18 mouse cellular contexts compared by ENCODE assay signal in genomic region chr4:107021464-107021863, GRCm38 (mm10). TPM values are rescaled to one million over a fixed set of nuclear protein-coding genes. Genes with fewer than 3 reads are reported as not detected.
DNase-seq lines count a peak whose midpoint lies in the region; ATAC-seq and TF ChIP-seq lines count a peak whose summit lies in the region.
"Had no signal": no experiment of that assay in that cellular context is flagged by ENCODE, and none has a peak within 500 bp of the region (broad histone marks: within the 10 kb centered on the region; RNA-seq: fewer than 3 reads in every experiment).

No protein-coding gene starts in this region.

- no peaks in the 10 kb centered on the region for H3K27me3 ChIP-seq in kidney, postnatal 0 days (ENCODE audit: insufficient read depth, low read length)
- no peaks in the 10 kb centered on the region for H3K27me3 ChIP-seq in neural tube, embryonic 11.5 days (ENCODE audit: control insufficient read depth, insufficient read depth, low read length)
- H3K27me3 ChIP-seq: embryonic facial prominence, embryonic 15.5 days had no signal

- no peak overlapping the region for H3K9ac ChIP-seq in kidney, postnatal 0 days (ENCODE audit: low read depth, low read length)
- no peak overlapping the region for H3K9ac ChIP-seq in neural tube, embryonic 11.5 days (ENCODE audit: low read length)
- H3K9ac ChIP-seq: embryonic facial prominence, embryonic 15.5 days; liver, embryonic 14.5 days had no signal

- peaks cover 18% of the 10 kb centered on the region; the same call in 1 of the 2 replicates for H3K4me1 ChIP-seq in kidney, postnatal 0 days (replicated peaks; ENCODE audit: insufficient read depth, low read length)
- H3K4me1 ChIP-seq in neural tube, embryonic 11.5 days (ENCODE audit: control insufficient read depth, insufficient read depth, low read length): peaks cover 42% of the 10 kb centered on the region

- peak; percentile 8; the same call in 1 of the 2 replicates for TF ChIP-seq CTCF in kidney, postnatal 0 days (IDR thresholded peaks at IDR 0.05; ENCODE audit: low read depth)

- intact Hi-C loops in gastrocnemius, postnatal 36 days (cut with DNase I): no loop called here

- no peaks in the 10 kb centered on the region for H3K9me3 ChIP-seq in kidney, postnatal 0 days (replicated peaks; ENCODE audit: low read length)
- H3K9me3 ChIP-seq in neural tube, embryonic 11.5 days (ENCODE audit: control insufficient read depth, low read length): no peaks in the 10 kb centered on the region
- H3K9me3 ChIP-seq: embryonic facial prominence, embryonic 15.5 days had no signal

- WGBS in kidney, postnatal 0 days: 71% methylated on average over 3 of the region's 3 CpGs
- WGBS in neural tube, embryonic 11.5 days: 79% methylated on average over 3 of the region's 3 CpGs

- ATAC-seq in kidney, postnatal 0 days (replicated peaks; ENCODE audit: low FRiP score, low read depth): no peak
- no peak for ATAC-seq in neural tube, embryonic 11.5 days (ENCODE audit: insufficient read depth, low FRiP score, low TSS enrichment)
- ATAC-seq: activated CD4-positive, CD25-positive, alpha-beta regulatory T cell, adult 4 months had no signal

- DNase-seq in adrenal gland, adult 2 months: peak; percentile 45
- DNase-seq in adrenal gland, adult (ENCODE audit: inconsistent age in 2 of 2, low spot score in 1 of 2): no peak
- no peak for DNase-seq in kidney, postnatal 0 days (ENCODE audit: low spot score)
- no peak for DNase-seq in kidney, adult 18-20 months
- DNase-seq in neural tube, embryonic 11.5 days (ENCODE audit: low spot score): no peak
- no peak for DNase-seq in neural tube, embryonic 10.5 days (ENCODE audit: extremely low spot score, low spot score)
- no peak for DNase-seq in thymus, postnatal 36 days
- DNase-seq in gastrocnemius, postnatal 36 days: no peak
- DNase-seq: cerebellum, adult 11-12 months; gastrocnemius, postnatal 10 days; heart, postnatal 14 days; kidney, postnatal 36 days; lung, postnatal 14 days; spleen, adult 18-20 months; thymus, postnatal 4 days had no signal

- no peak overlapping the region for H3K4me3 ChIP-seq in kidney, postnatal 0 days (replicated peaks; ENCODE audit: low read depth, low read length)
- no peak overlapping the region for H3K4me3 ChIP-seq in neural tube, embryonic 11.5 days (ENCODE audit: low read depth, low read length)
- H3K4me3 ChIP-seq: embryonic facial prominence, embryonic 15.5 days had no signal

- H3K36me3 ChIP-seq in kidney, postnatal 0 days (ENCODE audit: insufficient read depth, low read length): no peaks in the 10 kb centered on the region
- H3K36me3 ChIP-seq in neural tube, embryonic 11.5 days (ENCODE audit: control insufficient read depth, insufficient read depth, low read length): no peaks in the 10 kb centered on the region

- no peak overlapping the region for H3K27ac ChIP-seq in kidney, postnatal 0 days
- H3K27ac ChIP-seq in neural tube, embryonic 11.5 days (ENCODE audit: low read depth, low read length): 0 out of 2 replicates have a peak overlapping the region, but pooled peaks have one; percentile 28
- H3K27ac ChIP-seq: embryonic facial prominence, embryonic 15.5 days; liver, embryonic 14.5 days had no signal

- no peak overlapping the region for H3K4me2 ChIP-seq in kidney, postnatal 0 days (ENCODE audit: low read length)
- H3K4me2 ChIP-seq in neural tube, embryonic 11.5 days (ENCODE audit: low read depth): no peak overlapping the region
- H3K4me2 ChIP-seq: embryonic facial prominence, embryonic 15.5 days had no signal

RNA-seq across cellular contexts. Expression of gene Mrpl37, which starts 45.2 kb away (rescaled TPM):
- total RNA-seq in adrenal gland, adult 2 months (2021): 100 to 1,000 TPM in 1 of 2 experiments, 10 to 100 TPM in 1; 97.2 to 102 TPM
- 76.4 and 77.1 TPM in 2 replicates for polyA plus RNA-seq in adrenal gland, adult 2 months (2012; rRNA removed)
- polyA plus RNA-seq in kidney, postnatal 0 days (2015; fragmentation: Nextera tagmentation; extraction: Ambion mirVana): 94.1 and 99.7 TPM in 2 replicates
- polyA plus RNA-seq in neural tube, embryonic 11.5 days (2014; fragmentation: Nextera tagmentation; extraction: Ambion mirVana): 122 and 124 TPM in 2 replicates
- 10 to 100 TPM; 89.9 to 90.5 TPM for total RNA-seq in gastrocnemius, postnatal 36 days (2021)

RNA-seq across cellular contexts. Expression of gene Cyb5rl, which starts 45.3 kb away (rescaled TPM):
- total RNA-seq in adrenal gland, adult 2 months (2021): 10 to 100 TPM; 22.9 to 27.3 TPM
- polyA plus RNA-seq in adrenal gland, adult 2 months (2012; rRNA removed): 13.4 and 14.1 TPM in 2 replicates
- 15.0 and 17.4 TPM in 2 replicates for polyA plus RNA-seq in kidney, postnatal 0 days (2015; fragmentation: Nextera tagmentation; extraction: Ambion mirVana)
- polyA plus RNA-seq in neural tube, embryonic 11.5 days (2014; fragmentation: Nextera tagmentation; extraction: Ambion mirVana): 3.7 and 7.0 TPM in 2 replicates
- total RNA-seq in gastrocnemius, postnatal 36 days (2021): 10 to 100 TPM; 15.3 to 17.7 TPM
